Mouse (Mus musculus) CD8-positive naive resting alpha-beta T cell, adult 57 days (primary cell): ENCODE measurements around the gene Olfr45. TPM values are rescaled to one million over a fixed set of nuclear protein-coding genes. Genes with fewer than 3 reads are reported as not detected.

Experiments
- total RNA-seq: library from RNA; stranded (reverse); gene quantifications from one replicate; pipeline ENCODE4 v1.2.4, GENCODE M21; 2023

The Olfr45 gene
- not detected for total RNA-seq

DNA sequence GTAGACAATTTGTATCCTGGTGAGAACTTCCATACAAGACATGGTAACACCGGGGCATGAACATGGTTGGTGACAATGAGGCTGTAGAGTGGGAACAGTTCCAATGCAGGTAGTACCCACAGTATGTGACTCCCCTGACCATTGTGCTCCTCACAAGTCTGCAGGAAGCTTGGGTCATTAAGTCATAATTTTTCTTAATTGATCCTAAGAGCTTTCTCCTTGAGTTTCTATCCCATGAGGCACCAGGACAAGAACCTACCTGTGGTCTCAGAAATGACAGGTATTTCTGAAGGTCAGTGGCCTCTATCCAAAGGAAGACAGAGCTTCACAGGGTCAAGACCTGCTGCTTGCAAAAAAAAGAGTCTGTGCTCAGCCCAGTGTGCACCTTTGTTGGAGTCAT lies at the start of gene Olfr45:
Gene Olfr45 (plus strand): TSS at position 301 of the 400 bp plus-strand sequence.

GRCm38 (mm10) chr7:140646152-140646551 lies 35.6 kb upstream of the Olfr45 start, which contains the start of gene Olfr53:
Olfr53 (plus strand) TSS chr7:140646452.

GRCm38 (mm10) chr7:140659630-140660029 lies 22.1 kb upstream of the Olfr45 start, which contains the start of gene Olfr539:
Olfr539 (plus strand) TSS chr7:140659930.

DNA sequence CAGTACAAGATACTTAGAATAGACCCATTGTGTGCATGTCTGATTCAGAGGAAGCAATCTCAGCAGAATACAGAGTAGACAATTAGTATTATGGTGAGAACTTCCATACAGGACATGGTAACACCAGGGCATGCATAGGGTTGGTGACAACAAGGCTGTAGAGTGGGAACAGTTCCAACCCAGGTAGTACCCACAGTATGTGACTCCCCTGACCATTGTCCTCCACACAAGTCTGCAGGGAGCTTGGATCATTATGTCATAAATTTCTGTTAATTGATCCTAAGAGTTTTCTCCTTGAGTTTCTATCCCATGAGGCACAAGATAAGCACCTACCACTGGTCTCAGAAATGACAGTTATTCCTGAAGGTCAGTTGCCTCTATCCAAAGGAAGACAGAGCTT lies 15.2 kb downstream of the Olfr45 start, which contains the start of gene Olfr541:
Gene Olfr541 (plus strand): TSS at position 301 of the 400 bp plus-strand sequence.

Other genes starting within 250 kb of the Olfr45 start
- not detected for gene Olfr533, start 218.6 kb upstream of the Olfr45 start, total RNA-seq
- not detected for gene Olfr535, start 197.7 kb upstream of the Olfr45 start, total RNA-seq
- gene Olfr536, start 174.6 kb upstream of the Olfr45 start, total RNA-seq = not detected
- not detected for gene Olfr538, start 114.1 kb upstream of the Olfr45 start, total RNA-seq
- gene Olfr46, start 80.7 kb upstream of the Olfr45 start, total RNA-seq = not detected
- not detected for gene Olfr61, start 53.0 kb upstream of the Olfr45 start, total RNA-seq
- not detected for gene Olfr53, start 35.5 kb upstream of the Olfr45 start, total RNA-seq
- gene Olfr539, start 22.0 kb upstream of the Olfr45 start, total RNA-seq = not detected
- gene Olfr541, start 15.3 kb downstream of the Olfr45 start, total RNA-seq = not detected
- not detected for gene Cyp2e1, start 81.8 kb downstream of the Olfr45 start, total RNA-seq
- not detected for gene Syce1, start 105.9 kb downstream of the Olfr45 start, total RNA-seq
- gene Zfp941, start 140.2 kb downstream of the Olfr45 start, total RNA-seq = not detected
- not detected for gene Urah, start 153.1 kb downstream of the Olfr45 start, total RNA-seq
- not detected for gene Scgb1c1, start 163.6 kb downstream of the Olfr45 start, total RNA-seq
- gene Odf3, start 165.9 kb downstream of the Olfr45 start, total RNA-seq = not detected
- gene Gm45785, start 174.4 kb downstream of the Olfr45 start, total RNA-seq = not detected
- gene Ric8a, start 175.0 kb downstream of the Olfr45 start, total RNA-seq = 108 TPM
- 31.9 TPM for gene Bet1l, start 175.6 kb downstream of the Olfr45 start, total RNA-seq
- gene Psmd13, start 200.0 kb downstream of the Olfr45 start, total RNA-seq = 77.9 TPM
- 8.5 TPM for gene Sirt3, start 200.4 kb downstream of the Olfr45 start, total RNA-seq
- gene Cox8b, start 218.5 kb downstream of the Olfr45 start, total RNA-seq = not detected
- not detected for gene Nlrp6, start 239.0 kb downstream of the Olfr45 start, total RNA-seq